Mouse (Mus musculus) megakaryocyte progenitor cell, adult 5-6 weeks (primary cell): Measurements from ENCODE around the gene 4930447C04Rik. TPM values are rescaled to one million over a fixed set of nuclear protein-coding genes. Genes with fewer than 3 reads are reported as not detected.

Experiments
- ATAC-seq: replicated peaks from 2 replicates; pipeline ENCODE4 v1.8.0; 2016; ENCODE audit warnings: mild to moderate bottlenecking, moderate TSS enrichment, inconsistent platforms; ENCODE audit not compliant: poor library complexity
- total RNA-seq, 2 experiments: library from RNA; stranded (forward) in 1 of 2; stranded (reverse) in 1 of 2; fragments of 157-497, 149-512 nt in 1 of 2; fragments of 200-1000 nt in 1 of 2; gene quantifications; 2 replicates each; pipeline versions ENCODE4 v1.2.3 to v1.2.4; 2015 to 2017

Gene 4930447C04Rik
- total RNA-seq, 2 experiments from 2014 or later = 6.5 to 8.3 TPM

GRCm38 (mm10) chr12:72944411-72945225 lies 4.0 kb upstream of the 4930447C04Rik start:
- no peak for ATAC-seq

- no peak for ATAC-seq
Observed at GRCm38 (mm10) chr12:72943574-72944110, 3.1 kb upstream of the 4930447C04Rik start.

GRCm38 (mm10) chr12:72942171-72942570 lies 1.6 kb upstream of the 4930447C04Rik start:
- ATAC-seq = no peak

- 0 out of 2 replicates have a peak, but pooled peaks have one; percentile 17 for ATAC-seq
Observed at GRCm38 (mm10) chr12:72941398-72942051, 951 bp upstream of the 4930447C04Rik start.

GRCm38 (mm10) chr12:72940822-72941397 lies 336 bp upstream of the 4930447C04Rik start:
- ATAC-seq = no peak

- ATAC-seq = peak; percentile 85
Observed at GRCm38 (mm10) chr12:72939616-72940015, 958 bp downstream of the 4930447C04Rik start, which contains the start of gene Six6. TSS of gene Six6 (plus strand) at chr12:72939892.

- no peak for ATAC-seq
Observed at GRCm38 (mm10) chr12:72938600-72939490, 1.7 kb downstream of the 4930447C04Rik start.

- ATAC-seq = no peak
Observed at GRCm38 (mm10) chr12:72938176-72938575, 2.4 kb downstream of the 4930447C04Rik start.

- no peak for ATAC-seq
Observed at GRCm38 (mm10) chr12:72937537-72938120, 2.9 kb downstream of the 4930447C04Rik start.

- no peak for ATAC-seq
Observed at GRCm38 (mm10) chr12:72936751-72937150, 3.8 kb downstream of the 4930447C04Rik start.

GRCm38 (mm10) chr12:72917159-72917993 lies 23.2 kb downstream of the 4930447C04Rik start:
- no peak for ATAC-seq

GRCm38 (mm10) chr12:72854377-72855032 lies 86.1 kb downstream of the 4930447C04Rik start:
- no peak; the same call in 1 of the 2 replicates for ATAC-seq

GRCm38 (mm10) chr12:72853406-72854076 lies 87.0 kb downstream of the 4930447C04Rik start:
- ATAC-seq = no peak

GRCm38 (mm10) chr12:72852264-72852663 lies 88.3 kb downstream of the 4930447C04Rik start:
- ATAC-seq = no peak

- ATAC-seq = no peak
Observed at GRCm38 (mm10) chr12:72850146-72850545, 90.4 kb downstream of the 4930447C04Rik start.

- peak; percentile 67 for ATAC-seq
Observed at GRCm38 (mm10) chr12:72847725-72848124, 92.8 kb downstream of the 4930447C04Rik start.

- ATAC-seq = no peak
Observed at GRCm38 (mm10) chr12:72845946-72846345, 94.6 kb downstream of the 4930447C04Rik start.
